Mouse (Mus musculus) E14TG2a.4 (cell line): ENCODE measurements at regions not wholly inside any gene's neighbourhood (a gene's known extent, or its start where the extent isn't known, plus 50 kb on each side); places are given as distances from the start of the nearest gene placed in this dataset.

Experiments
- CTCF ChIP-seq: conservative IDR thresholded peaks from 2 replicates; pipeline ENCODE4 v1.5.1; 2014; ENCODE audit warnings: low read length
- NANOG ChIP-seq: IDR thresholded peaks from 2 replicates; pipeline ENCODE4 v1.6.1; 2014; ENCODE audit warnings: borderline replicate concordance, low read length, mixed read lengths
- POU5F1 ChIP-seq: IDR thresholded peaks from 2 replicates; pipeline ENCODE4 v1.6.1; 2014; ENCODE audit warnings: low read length, borderline replicate concordance

DNA sequence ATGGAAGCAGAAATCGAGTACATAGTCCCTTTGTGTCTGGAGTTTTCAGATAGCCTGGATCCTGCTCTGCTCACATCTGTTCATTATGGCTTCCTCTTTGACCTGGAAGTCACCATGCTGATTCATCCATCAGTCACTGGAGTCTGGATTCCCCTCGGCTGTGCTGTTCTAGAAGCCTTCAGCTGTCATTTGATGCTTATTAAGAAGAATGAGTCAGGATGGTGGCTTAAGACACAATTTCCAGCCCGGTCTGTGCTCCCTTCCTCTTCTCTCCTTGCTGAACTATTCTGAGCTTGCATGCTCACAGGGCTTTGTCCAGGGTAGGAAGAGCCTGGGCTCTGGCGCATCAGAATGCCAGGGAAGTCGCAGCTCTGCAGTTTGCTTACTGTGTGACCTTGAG is 1398.2 kb upstream of the A1bg start:
- TF ChIP-seq CTCF (no peak), POU5F1 (no peak), NANOG (no peak)
